Mouse (Mus musculus): ENCODE measurements around the gene Mettl18. TPM values are rescaled to one million over a fixed set of nuclear protein-coding genes. Genes with fewer than 3 reads are reported as not detected.
"Not testable (repeated sequence)": the region's sequence is repeated elsewhere in the genome, so short reads cannot be mapped to it uniquely, and the experiment has no call there.

Mettl18 gene
- polyA plus RNA-seq, 1 experiment, result 0.74 TPM

DNA sequence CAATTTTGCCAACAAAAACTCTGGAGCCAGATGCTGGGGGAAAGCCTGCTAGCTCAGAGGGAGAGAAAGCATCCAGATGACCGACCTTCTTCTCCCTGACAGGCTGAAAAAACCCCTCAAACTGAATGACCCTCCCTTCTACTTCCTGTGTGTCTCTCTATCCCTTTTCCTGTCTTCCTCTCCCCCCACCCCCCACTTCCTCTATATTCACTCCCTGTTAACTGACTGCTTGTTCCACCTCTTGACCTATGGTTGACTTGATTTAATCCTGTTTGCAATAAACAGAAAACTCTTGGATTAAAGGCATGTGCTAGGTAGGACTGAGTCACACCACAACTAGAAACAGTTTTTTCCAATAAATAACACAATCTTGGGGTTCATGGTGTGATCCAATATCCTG is 19.9 kb downstream of the Mettl18 start:
- 3% methylated on average over 1 of the region's 1 CpGs for WGBS
- H3K27ac ChIP-seq (ENCODE audit: insufficient read depth, low read length), result no peak overlapping the region
- H3K4me3 ChIP-seq (ENCODE audit: extremely low read depth, insufficient read depth, insufficient read length), result no peak overlapping the region
- DNase-seq (ENCODE audit: low read depth in 1 of 2, low spot score in 2 of 2), result no peak
- H3K27me3 ChIP-seq (ENCODE audit: control insufficient read depth, insufficient read depth, low read length), result no peaks in the 10 kb centered on the region
- H3K4me1 ChIP-seq (ENCODE audit: control insufficient read depth, insufficient read depth, insufficient read length), result peaks cover 4% of the 10 kb centered on the region; the same call in 1 of the 2 replicates
- no peaks in the 10 kb centered on the region for H3K36me3 ChIP-seq (ENCODE audit: control insufficient read depth, insufficient read depth, low read length)
- TF ChIP-seq POLR2A (IDR thresholded peaks at IDR 0.05; ENCODE audit: low read depth, low read length) (no peak), CTCF (IDR thresholded peaks at IDR 0.05; ENCODE audit: extremely low read depth, insufficient read depth, insufficient read length, insufficient replicate concordance) (no peak)

DNA sequence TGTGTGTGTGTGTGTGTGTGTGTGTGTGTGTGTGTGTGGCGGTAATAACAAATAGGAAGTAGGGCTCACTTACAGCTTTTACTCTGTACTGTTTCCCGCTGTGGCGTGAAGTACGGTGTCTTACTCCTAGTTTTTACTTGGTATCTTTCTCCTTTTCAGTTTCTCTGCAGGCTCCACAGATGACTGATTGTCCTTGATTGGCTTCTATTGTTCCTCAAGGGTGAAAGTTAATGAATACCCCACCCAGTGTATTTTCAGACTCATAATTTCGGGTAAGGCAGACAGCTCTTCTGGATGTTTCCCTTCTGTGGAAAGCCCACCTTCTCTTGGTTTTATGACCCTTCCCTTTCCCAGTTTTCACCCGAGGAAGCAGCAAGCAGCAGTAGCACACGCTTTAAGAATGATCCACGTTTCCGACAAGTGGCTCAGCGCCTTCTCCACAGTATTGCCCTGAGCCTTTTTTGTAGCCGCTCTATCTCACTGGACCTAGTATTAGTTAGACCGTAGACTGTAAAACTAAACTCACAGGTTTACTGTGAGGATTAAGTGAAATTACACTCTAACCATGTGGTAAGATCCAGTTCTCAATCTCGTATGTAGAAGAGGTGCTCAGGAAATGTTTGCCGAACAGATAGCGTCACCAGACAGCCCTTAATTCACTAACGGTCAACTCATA is 23.7 kb downstream of the Mettl18 start:
- TF ChIP-seq POLR2A (IDR thresholded peaks at IDR 0.05; ENCODE audit: low read depth, low read length), result no peak
- no peak for TF ChIP-seq CTCF (IDR thresholded peaks at IDR 0.05; ENCODE audit: extremely low read depth, insufficient read depth, insufficient read length, insufficient replicate concordance)
- Histone ChIP-seq H3K4me3 (ENCODE audit: extremely low read depth, insufficient read depth, insufficient read length) (no peak overlapping the region), H3K36me3 (ENCODE audit: control insufficient read depth, insufficient read depth, low read length) (no peaks in the 10 kb centered on the region), H3K27ac (ENCODE audit: insufficient read depth, low read length) (no peak overlapping the region), H3K27me3 (ENCODE audit: control insufficient read depth, insufficient read depth, low read length) (no peaks in the 10 kb centered on the region), H3K4me1 (ENCODE audit: control insufficient read depth, insufficient read depth, insufficient read length) (peaks cover 4% of the 10 kb centered on the region; the same call in 1 of the 2 replicates)
- whole genome bisulfite sequencing, result 87% methylated on average over 16 of the region's 16 CpGs
- DNase-seq (ENCODE audit: low read depth in 1 of 2, low spot score in 2 of 2), result no peak

DNA sequence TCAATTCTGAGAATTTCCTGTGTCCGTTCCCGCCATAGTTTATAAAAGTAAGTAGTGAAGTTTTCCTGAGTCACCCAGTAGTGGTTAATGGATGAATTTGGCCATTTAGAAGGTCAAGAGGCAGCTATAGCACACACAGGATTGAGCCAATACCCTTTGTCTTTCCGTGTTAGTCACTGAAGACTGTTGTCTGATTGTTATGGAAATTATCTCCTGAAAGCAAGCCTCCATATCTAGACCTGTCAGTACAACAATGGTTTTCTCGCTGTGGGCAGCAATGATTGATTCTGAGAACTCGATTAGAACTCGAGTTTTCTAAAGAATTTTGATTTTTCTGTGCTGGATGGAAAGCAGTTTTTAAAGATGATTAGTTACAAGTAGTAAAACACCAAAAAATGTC is 25.1 kb downstream of the Mettl18 start:
- no peaks in the 10 kb centered on the region for H3K27me3 ChIP-seq (ENCODE audit: control insufficient read depth, insufficient read depth, low read length)
- H3K36me3 ChIP-seq (ENCODE audit: control insufficient read depth, insufficient read depth, low read length), result no peaks in the 10 kb centered on the region
- DNase-seq (ENCODE audit: low read depth in 1 of 2, low spot score in 2 of 2), result no peak
- no peaks in the 10 kb centered on the region for H3K4me1 ChIP-seq (ENCODE audit: control insufficient read depth, insufficient read depth, insufficient read length)
- H3K27ac ChIP-seq (ENCODE audit: insufficient read depth, low read length), result no peak overlapping the region
- no peak overlapping the region for H3K4me3 ChIP-seq (ENCODE audit: extremely low read depth, insufficient read depth, insufficient read length)
- TF ChIP-seq CTCF (IDR thresholded peaks at IDR 0.05; ENCODE audit: extremely low read depth, insufficient read depth, insufficient read length, insufficient replicate concordance), result no peak
- no peak for TF ChIP-seq POLR2A (IDR thresholded peaks at IDR 0.05; ENCODE audit: low read depth, low read length)
- 82% methylated on average over 6 of the region's 6 CpGs for WGBS

GRCm38 (mm10) chr1:164020746-164021145 is 26.1 kb downstream of the Mettl18 start:
- H3K27me3 ChIP-seq (ENCODE audit: control insufficient read depth, insufficient read depth, low read length); H3K27ac ChIP-seq (ENCODE audit: insufficient read depth, low read length); H3K36me3 ChIP-seq (ENCODE audit: control insufficient read depth, insufficient read depth, low read length); H3K4me3 ChIP-seq (ENCODE audit: extremely low read depth, insufficient read depth, insufficient read length); DNase-seq (ENCODE audit: low read depth in 1 of 2, low spot score in 2 of 2); H3K4me1 ChIP-seq (ENCODE audit: control insufficient read depth, insufficient read depth, insufficient read length): not testable (repeated sequence)
- 95% methylated on average over 3 of the region's 3 CpGs for WGBS

DNA sequence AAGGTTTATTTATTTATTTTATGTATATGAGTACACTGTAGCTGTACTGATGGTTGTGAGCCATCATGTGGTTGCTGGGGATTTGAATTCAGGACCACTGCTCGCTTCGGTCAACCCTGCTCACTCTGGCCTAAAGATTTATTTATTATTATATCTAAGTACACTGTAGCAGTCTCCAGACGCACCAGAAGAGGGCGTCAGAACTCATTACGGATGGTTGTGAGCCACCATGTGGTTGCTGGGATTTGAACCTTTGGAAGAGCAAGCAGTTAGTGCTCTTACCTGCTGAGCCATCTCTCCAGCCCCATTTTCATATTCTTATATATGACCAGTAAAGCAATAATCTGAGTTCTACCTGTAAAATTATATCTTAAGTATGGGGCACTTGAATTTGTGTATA is 27.4 kb downstream of the Mettl18 start:
- H3K4me3 ChIP-seq (ENCODE audit: extremely low read depth, insufficient read depth, insufficient read length); H3K4me1 ChIP-seq (ENCODE audit: control insufficient read depth, insufficient read depth, insufficient read length); DNase-seq (ENCODE audit: low read depth in 1 of 2, low spot score in 2 of 2); H3K27ac ChIP-seq (ENCODE audit: insufficient read depth, low read length); H3K27me3 ChIP-seq (ENCODE audit: control insufficient read depth, insufficient read depth, low read length); H3K36me3 ChIP-seq (ENCODE audit: control insufficient read depth, insufficient read depth, low read length): not testable (repeated sequence)
- WGBS, result 86% methylated on average over 5 of the region's 5 CpGs

GRCm38 (mm10) chr1:164025685-164026084 is 31.0 kb downstream of the Mettl18 start:
- no peaks in the 10 kb centered on the region for H3K36me3 ChIP-seq (ENCODE audit: control insufficient read depth, insufficient read depth, low read length)
- no peak overlapping the region for H3K27ac ChIP-seq (ENCODE audit: insufficient read depth, low read length)
- no peak for TF ChIP-seq POLR2A (IDR thresholded peaks at IDR 0.05; ENCODE audit: low read depth, low read length)
- H3K27me3 ChIP-seq (ENCODE audit: control insufficient read depth, insufficient read depth, low read length), result no peaks in the 10 kb centered on the region
- 82% methylated on average over 4 of the region's 4 CpGs for WGBS
- H3K4me3 ChIP-seq (ENCODE audit: extremely low read depth, insufficient read depth, insufficient read length), result no peak overlapping the region
- no peak for DNase-seq (ENCODE audit: low read depth in 1 of 2, low spot score in 2 of 2)
- no peaks in the 10 kb centered on the region for H3K4me1 ChIP-seq (ENCODE audit: control insufficient read depth, insufficient read depth, insufficient read length)

DNA sequence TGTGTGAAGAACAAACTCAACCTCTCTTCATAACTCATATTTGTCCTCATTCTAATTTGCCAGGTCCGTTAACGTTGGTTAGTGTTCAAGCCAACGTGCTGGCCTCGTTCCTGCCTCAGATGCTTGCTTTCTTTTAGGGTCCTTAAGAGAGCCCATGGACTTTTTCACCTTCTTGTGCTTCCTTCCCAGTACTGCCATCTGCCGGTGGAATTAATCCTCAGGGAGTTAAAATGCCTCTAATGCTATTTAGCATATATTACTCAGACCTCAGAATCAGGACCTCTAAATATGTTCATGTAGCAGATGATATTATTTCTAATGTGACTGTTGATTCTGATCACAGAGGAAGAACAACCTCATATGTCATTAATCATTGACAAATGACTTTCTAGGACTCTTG is 32.7 kb downstream of the Mettl18 start:
- no peak overlapping the region for H3K4me3 ChIP-seq (ENCODE audit: extremely low read depth, insufficient read depth, insufficient read length)
- H3K36me3 ChIP-seq (ENCODE audit: control insufficient read depth, insufficient read depth, low read length), result no peaks in the 10 kb centered on the region
- TF ChIP-seq POLR2A (IDR thresholded peaks at IDR 0.05; ENCODE audit: low read depth, low read length) (no peak), CTCF (IDR thresholded peaks at IDR 0.05; ENCODE audit: extremely low read depth, insufficient read depth, insufficient read length, insufficient replicate concordance) (no peak)
- peak in 1 of 2 experiments; percentile 16 for DNase-seq (ENCODE audit: low read depth in 1 of 2, low spot score in 2 of 2)
- H3K27me3 ChIP-seq (ENCODE audit: control insufficient read depth, insufficient read depth, low read length), result no peaks in the 10 kb centered on the region
- no peaks in the 10 kb centered on the region for H3K4me1 ChIP-seq (ENCODE audit: control insufficient read depth, insufficient read depth, insufficient read length)
- 67% methylated on average over 5 of the region's 5 CpGs for WGBS
- H3K27ac ChIP-seq (ENCODE audit: insufficient read depth, low read length), result no peak overlapping the region

Measured in spleen, adult 2 months (tissue).